Mouse (Mus musculus) ES-E14 (cell line): ENCODE measurements around the gene Ecsit. TPM values are rescaled to one million over a fixed set of nuclear protein-coding genes. Genes with fewer than 3 reads are reported as not detected.

ENCODE experiments used
- DNase-seq: peaks from one replicate; pipeline ENCODE4 v3.0.0-alpha.2; 2013; ENCODE audit warnings: low read depth, low spot score
- H3K27ac ChIP-seq: 2 replicates; pipeline ENCODE4 v1.5.1; 2012; ENCODE audit warnings: low read depth, mild to moderate bottlenecking, low read length, moderate library complexity, mixed read lengths; ENCODE audit not compliant: poor library complexity, insufficient read depth, severe bottlenecking
- H3K36me3 ChIP-seq: 2 replicates; pipeline ENCODE4 v1.6.1; 2012; ENCODE audit warnings: mild to moderate bottlenecking, low read length, moderate library complexity, mixed read lengths; ENCODE audit not compliant: control insufficient read depth, poor library complexity, insufficient read depth, severe bottlenecking
- H3K4me1 ChIP-seq, 2 experiments: fragments of 150-350 bp in 1 of 2; sonication (generic) in 1 of 2; 2 replicates each; pipeline ENCODE4 v1.6.1; 2012; ENCODE audit warnings: low read length in 2 of 2, mild to moderate bottlenecking in 1 of 2, mixed read lengths in 1 of 2; ENCODE audit not compliant: control insufficient read depth in 2 of 2, insufficient read depth in 2 of 2, poor library complexity in 1 of 2
- H3K4me3 ChIP-seq, 2 experiments: fragments of 150-350 bp in 1 of 2; sonication (generic) in 1 of 2; 2 replicates each; pipeline ENCODE4 v1.5.1; 2012; ENCODE audit warnings: low read length in 2 of 2, low read depth in 1 of 2, mild to moderate bottlenecking in 1 of 2, mixed read lengths in 1 of 2; ENCODE audit not compliant: insufficient read depth in 1 of 2, poor library complexity in 1 of 2, severe bottlenecking in 1 of 2
- H3K9ac ChIP-seq: 2 replicates; pipeline ENCODE4 v1.6.1; 2012; ENCODE audit warnings: low read depth, mild to moderate bottlenecking, low read length, mixed read lengths; ENCODE audit not compliant: poor library complexity, insufficient read depth, severe bottlenecking
- H3K9me3 ChIP-seq: fragments of 150-350 bp; sonication (generic); 2 replicates; pipeline ENCODE4 v1.6.1; 2012; ENCODE audit warnings: low read depth, mild to moderate bottlenecking, low read length; ENCODE audit not compliant: control insufficient read depth, insufficient read depth
- CHD2 ChIP-seq: IDR thresholded peaks from 2 replicates; pipeline ENCODE4 v1.6.1; 2014; ENCODE audit warnings: mild to moderate bottlenecking, low read depth, low read length, inconsistent platforms
- HCFC1 ChIP-seq: IDR thresholded peaks from 2 replicates; pipeline ENCODE4 v1.6.1; 2012; ENCODE audit warnings: low read length, inconsistent platforms, borderline replicate concordance; ENCODE audit not compliant: insufficient read depth
- MAFK ChIP-seq: IDR thresholded peaks from 2 replicates; pipeline ENCODE4 v1.6.1; 2014; ENCODE audit warnings: mild to moderate bottlenecking, low read depth, low read length, inconsistent platforms; ENCODE audit not compliant: insufficient read depth
- ZC3H11A ChIP-seq: IDR thresholded peaks from 2 replicates; pipeline ENCODE4 v1.6.1; 2012; ENCODE audit warnings: low read depth, mild to moderate bottlenecking, inconsistent platforms, low read length, borderline replicate concordance
- ZNF384 ChIP-seq: IDR thresholded peaks from 2 replicates; pipeline ENCODE4 v1.6.1; 2012; ENCODE audit warnings: low read depth, low read length, inconsistent platforms
- in situ Hi-C, 2 experiments: fragments of 600-800 bp; cut with MboI; formaldehyde crosslinking; loops; one replicate each; pipeline ENCODE4 v1.15.1; 2025; ENCODE audit warnings: low sequenced_read_pairs in 2 of 2, inconsistent platforms in 1 of 2; ENCODE audit not compliant: unreplicated experiment in 2 of 2
- total RNA-seq: library from RNA; depleted of rRNA; stranded (reverse); fragments of 300-350 nt; gene quantifications from 2 replicates; pipeline ENCODE4 v1.2.3, GENCODE M21; 2012

The Ecsit gene
- total RNA-seq, 1 experiment, result 37.5 TPM

DNA sequence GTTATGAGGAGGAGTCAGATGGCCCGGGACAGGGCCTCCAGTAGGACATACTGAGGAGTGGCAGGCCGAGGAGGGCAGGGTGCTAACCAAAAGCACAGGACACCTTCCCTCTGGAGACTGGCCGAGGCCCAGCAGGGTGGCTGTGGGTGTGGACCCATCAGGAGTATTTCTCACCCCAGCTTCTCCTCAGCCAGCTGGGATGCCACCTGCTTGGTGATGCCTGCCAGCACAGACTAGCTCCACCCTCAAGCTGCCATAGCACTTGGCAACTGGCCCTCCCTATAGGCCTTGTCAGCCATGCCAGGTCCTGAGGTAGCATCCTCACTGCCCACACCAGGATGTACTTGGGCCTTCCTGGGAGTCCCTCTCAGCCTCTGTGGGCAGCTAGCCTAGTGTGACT, 20.9 kb downstream of the Ecsit start:
- Histone ChIP-seq H3K4me1 (no peaks in the 10 kb centered on the region), H3K4me3 (no peak overlapping the region), H3K9ac (no peak overlapping the region), H3K36me3 (peaks cover 28% of the 10 kb centered on the region), H3K27ac (no peak overlapping the region), H3K9me3 (no peaks in the 10 kb centered on the region)
- in situ Hi-C loops, result no loop called here
- TF ChIP-seq HCFC1, result no peak
- TF ChIP-seq MAFK, result no peak
- TF ChIP-seq ZNF384, result no peak
- no peak for TF ChIP-seq ZC3H11A
- no peak for TF ChIP-seq CHD2
- no peak for DNase-seq

DNA sequence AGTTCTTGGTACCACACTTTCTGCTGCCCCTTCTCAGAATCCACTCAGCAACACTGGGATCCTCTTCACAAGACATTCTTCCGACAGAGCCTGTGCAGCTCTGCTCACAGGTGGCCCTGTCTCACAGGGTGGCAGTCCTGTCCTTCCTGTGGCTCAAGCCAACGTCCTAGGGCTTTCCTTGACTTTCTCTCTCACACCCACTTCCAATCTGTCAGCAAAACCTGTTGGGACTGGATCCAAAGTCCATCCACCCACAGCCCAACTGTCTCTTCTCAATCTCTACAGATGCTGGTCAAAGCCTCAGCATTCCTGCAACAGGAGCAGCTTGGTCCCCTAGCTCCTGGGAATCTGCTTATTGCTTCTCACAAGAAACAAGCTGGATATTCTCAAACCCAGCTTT, 23.9 kb downstream of the Ecsit start:
- DNase-seq, result no peak
- H3K9ac ChIP-seq, result no peak overlapping the region
- H3K27ac ChIP-seq, result no peak overlapping the region
- H3K4me1 ChIP-seq, result no peaks in the 10 kb centered on the region
- no peak overlapping the region for H3K4me3 ChIP-seq
- in situ Hi-C loops, result no loop called here
- H3K36me3 ChIP-seq, result peaks cover 18% of the 10 kb centered on the region
- H3K9me3 ChIP-seq, result no peaks in the 10 kb centered on the region
- no peak for TF ChIP-seq CHD2
- no peak for TF ChIP-seq ZNF384
- TF ChIP-seq ZC3H11A, result no peak
- TF ChIP-seq MAFK, result no peak
- TF ChIP-seq HCFC1, result no peak

DNA sequence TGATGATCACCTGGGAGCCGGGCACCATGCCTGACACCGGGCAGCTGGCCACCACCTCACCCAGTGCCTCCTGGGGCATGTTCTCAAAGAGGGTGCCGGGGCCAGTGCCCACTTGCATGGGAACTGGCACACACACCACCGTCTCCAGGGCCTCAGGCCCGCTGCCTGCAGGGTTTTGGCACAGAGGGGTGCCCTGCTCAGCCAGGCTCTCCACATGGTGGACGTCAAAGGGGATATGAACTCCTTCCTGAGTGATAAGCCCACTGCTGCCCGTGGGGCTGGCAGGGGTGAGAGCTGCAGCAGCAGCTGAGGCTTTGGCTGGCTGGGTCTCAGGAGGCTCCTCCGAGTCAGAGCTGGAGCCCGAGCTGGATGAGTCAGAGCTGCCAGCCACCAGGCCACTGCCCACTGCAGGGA, 27.2 kb downstream of the Ecsit start:
- in situ Hi-C loops, result no loop called here
- Histone ChIP-seq H3K9ac (no peak overlapping the region), H3K36me3 (peaks cover 4% of the 10 kb centered on the region; the same call in 1 of the 2 replicates), H3K9me3 (no peaks in the 10 kb centered on the region), H3K27ac (no peak overlapping the region), H3K4me1 (peaks cover 0 to 12% of the 10 kb centered on the region in 2 experiments; a peak in 3 of 4 replicates), H3K4me3 (no peak overlapping the region)
- DNase-seq, result no peak
- TF ChIP-seq MAFK, result no peak
- no peak for TF ChIP-seq ZNF384
- no peak for TF ChIP-seq CHD2
- no peak for TF ChIP-seq HCFC1
- TF ChIP-seq ZC3H11A, result no peak

DNA sequence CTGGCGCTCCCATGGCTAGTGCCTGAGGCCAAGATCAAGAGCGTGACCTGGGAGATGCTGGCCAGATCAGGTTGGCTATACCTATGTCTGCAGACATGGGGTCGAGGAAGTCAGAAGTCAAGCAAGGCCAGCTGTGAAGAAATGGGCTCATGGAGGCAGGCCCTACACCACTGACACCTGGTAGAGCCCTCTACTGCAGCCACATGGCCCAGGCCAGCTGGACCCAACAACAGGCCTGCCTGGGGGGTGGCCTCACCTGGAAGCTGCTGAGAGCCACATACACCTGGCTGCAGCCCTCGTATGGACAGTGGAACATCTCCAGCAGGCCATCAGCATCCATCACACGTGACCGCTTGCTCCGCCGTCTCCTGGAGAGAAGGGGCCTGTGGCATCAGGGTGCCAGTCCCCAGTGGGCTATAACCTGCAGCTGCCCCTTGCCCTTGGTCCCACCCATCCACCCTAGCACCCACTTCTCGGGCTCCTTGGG, 28.2 kb downstream of the Ecsit start:
- Histone ChIP-seq H3K27ac (no peak overlapping the region), H3K4me3 (no peak overlapping the region), H3K4me1 (peaks cover 0 to 12% of the 10 kb centered on the region in 2 experiments; a peak in 3 of 4 replicates), H3K9ac (no peak overlapping the region), H3K36me3 (peaks cover 2% of the 10 kb centered on the region; the same call in 1 of the 2 replicates), H3K9me3 (no peaks in the 10 kb centered on the region)
- DNase-seq, result no peak
- in situ Hi-C loops, result no loop called here
- TF ChIP-seq ZNF384 (no peak), CHD2 (no peak), ZC3H11A (no peak), MAFK (no peak), HCFC1 (no peak)
